14 mouse cellular contexts compared by ENCODE assay signal in the genomic region with DNA sequence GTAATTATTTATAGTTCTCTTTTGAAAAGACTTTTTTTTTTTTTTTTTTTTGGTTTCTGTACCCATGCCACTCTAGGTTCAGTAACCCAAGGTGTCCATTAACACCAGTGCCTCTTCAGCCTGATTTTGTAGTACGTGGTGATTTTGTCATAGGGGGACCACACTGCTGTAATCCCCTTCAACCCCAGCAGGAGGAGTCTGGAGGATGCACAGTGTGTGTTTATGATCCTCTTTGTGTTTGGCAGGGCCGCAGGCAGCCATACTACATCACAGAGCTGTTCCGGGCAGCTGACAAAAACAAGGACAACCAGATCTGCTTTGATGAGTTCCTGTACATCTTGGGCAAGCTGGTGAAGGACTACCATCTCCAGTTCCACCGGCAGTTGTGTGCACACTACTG. TPM values are rescaled to one million over a fixed set of nuclear protein-coding genes. Genes with fewer than 3 reads are reported as not detected.
DNase-seq lines count a peak whose midpoint lies in the region; ATAC-seq lines count a peak whose summit lies in the region.
"Had no signal": no experiment of that assay in that cellular context is flagged by ENCODE, and none has a peak within 500 bp of the region (broad histone marks: within the 10 kb centered on the region; RNA-seq: fewer than 3 reads in every experiment).

No protein-coding gene starts in this region.

- no peak for ATAC-seq in CD4-positive, CD25-positive, alpha-beta regulatory T cell, adult 4 months
- peak; percentile 33 to 43; a peak in 1 of 4 replicates for ATAC-seq in hematopoietic stem cell, adult 5-6 weeks (replicated peaks in 1 of 2; ENCODE audit: insufficient read depth in 1 of 2, low FRiP score in 2 of 2, low TSS enrichment in 1 of 2, low read depth in 1 of 2, poor library complexity in 2 of 2, severe bottlenecking in 2 of 2)
- ATAC-seq: hindbrain, embryonic 16.5 days had no signal

- peak; percentile 7 for DNase-seq in CD4-positive, CD25-positive, alpha-beta regulatory T cell, adult 2 months (ENCODE audit: low read depth, low spot score)
- peak; percentile 26 for DNase-seq in kidney, postnatal 10 days
- no peak for DNase-seq in kidney, adult 18-20 months
- peak; percentile 15 for DNase-seq in A20 (ENCODE audit: low read depth, low spot score)
- no peak for DNase-seq in layer of hippocampus, adult 9-10 months (ENCODE audit: low spot score)
- no peak for DNase-seq in urinary bladder, adult 18-20 months (ENCODE audit: low spot score in 2 of 2)
- DNase-seq: cerebellum, adult 2 months; gastrocnemius, postnatal 36 days had no signal

RNA-seq across cellular contexts. Expression of a gene that starts 3.6 kb away (rescaled TPM):
- not detected for polyA plus RNA-seq in CD4-positive, CD25-positive, alpha-beta regulatory T cell, adult 4 months (2017; shearing (Covaris generic))
- total RNA-seq in hematopoietic stem cell, adult 5-6 weeks (2017): not detected in 2 replicates
- polyA plus RNA-seq: erythroblast, embryonic 14.5 days had no signal

RNA-seq across cellular contexts. Expression of a gene that starts 11.4 kb away (rescaled TPM):
- polyA plus RNA-seq in CD4-positive, CD25-positive, alpha-beta regulatory T cell, adult 4 months (2017; shearing (Covaris generic)): not detected
- 2,013 and 6,407 TPM in 2 replicates for total RNA-seq in hematopoietic stem cell, adult 5-6 weeks (2017)
- total RNA-seq: gastrocnemius, postnatal 36 days had no signal
- polyA plus RNA-seq: erythroblast, embryonic 14.5 days had no signal

RNA-seq across cellular contexts. Expression of a gene that starts 38.1 kb away (rescaled TPM):
- not detected for polyA plus RNA-seq in CD4-positive, CD25-positive, alpha-beta regulatory T cell, adult 4 months (2017; shearing (Covaris generic))
- total RNA-seq in hematopoietic stem cell, adult 5-6 weeks (2017): 1,063 and 5,883 TPM in 2 replicates
- total RNA-seq: gastrocnemius, postnatal 36 days; left cerebral cortex, postnatal 10 days had no signal

RNA-seq across cellular contexts. Expression of a gene that starts 44.7 kb away (rescaled TPM):
- 100 to 1,000 TPM; 291 to 360 TPM for polyA plus RNA-seq in CD4-positive, CD25-positive, alpha-beta regulatory T cell, adult 4 months (2017; shearing (Covaris generic))
- total RNA-seq in hematopoietic stem cell, adult 5-6 weeks (2017): 37.1 and 121 TPM in 2 replicates
- polyA plus RNA-seq: erythroblast, embryonic 14.5 days had no signal

RNA-seq across cellular contexts. Expression of a gene that starts 49.1 kb away (rescaled TPM):
- polyA plus RNA-seq in CD4-positive, CD25-positive, alpha-beta regulatory T cell, adult 4 months (2017; shearing (Covaris generic)): not detected
- not detected in 2 replicates for total RNA-seq in hematopoietic stem cell, adult 5-6 weeks (2017)
- total RNA-seq: left cerebral cortex, postnatal 10 days had no signal
- polyA plus RNA-seq: cerebellum, adult 2 months; erythroblast, embryonic 14.5 days; hindbrain, embryonic 16.5 days; lung, embryonic 16.5 days had no signal

Comparison
In these comparisons a context has a peak if more than half of its experiments do, and no peak if none do; other contexts are left out.
1. DNase-seq: peak in CD4-positive, CD25-positive, alpha-beta regulatory T cell, adult 2 months (single experiment), kidney, postnatal 10 days (single experiment) and A20 (single experiment); none in kidney, adult 18-20 months (single experiment), layer of hippocampus, adult 9-10 months (single experiment) and urinary bladder, adult 18-20 months (0 of 2).